Mouse (Mus musculus) gastrocnemius, postnatal 36 days (tissue): Measurements from ENCODE around the gene Utrn. TPM values are rescaled to one million over a fixed set of nuclear protein-coding genes. Genes with fewer than 3 reads are reported as not detected.
A peak's percentile ranks its signal among the peaks of the same experiment; 100 is the strongest.

ENCODE experiments used
- DNase-seq, 2 experiments: peaks; one replicate each; pipeline ENCODE4 v3.0.0; 2022
- intact Hi-C: fragments of 180-260 bp; cut with DNase I; formaldehyde crosslinking; loops from one replicate; pipeline ENCODE4 v1.15.1; 2025
- long read RNA-seq, 2 experiments: library from polyadenylated mRNA; stranded (forward); transcript quantifications; one replicate each; pipeline ENCODE4 v2.0.0; 2021
- total RNA-seq, 2 experiments: library from RNA; stranded (reverse); gene quantifications; 2 replicates each; pipeline ENCODE4 v1.2.3; 2021

The Utrn gene
- 10 to 100 TPM; 21.8 to 21.9 TPM for total RNA-seq
- long read RNA-seq, experiment 1, partial matches to known transcripts = 0 of 2 reads
- long read RNA-seq, experiment 1, other reads (novel, unspliced or antisense) = 2 of 2 reads
- long read RNA-seq, experiment 2, partial matches to known transcripts = 1 of 5 reads
- long read RNA-seq, experiment 2, other reads (novel, unspliced or antisense) = 4 of 5 reads

GRCm38 (mm10) chr10:12869029-12869671 is at the start of gene Utrn:
TSS of gene Utrn (minus strand) at chr10:12869365.
- DNase-seq = peak; percentile 81 to 86
- intact Hi-C loops = loop anchor here (2.0 to 10.0 kb wide), 4 partner anchors 54 to 184 kb away; no protein-coding TSS in a partner anchor

- intact Hi-C loops = no loop called here
Observed at GRCm38 (mm10) chr10:12917626-12918025, 48.5 kb upstream of the Utrn start.

DNA sequence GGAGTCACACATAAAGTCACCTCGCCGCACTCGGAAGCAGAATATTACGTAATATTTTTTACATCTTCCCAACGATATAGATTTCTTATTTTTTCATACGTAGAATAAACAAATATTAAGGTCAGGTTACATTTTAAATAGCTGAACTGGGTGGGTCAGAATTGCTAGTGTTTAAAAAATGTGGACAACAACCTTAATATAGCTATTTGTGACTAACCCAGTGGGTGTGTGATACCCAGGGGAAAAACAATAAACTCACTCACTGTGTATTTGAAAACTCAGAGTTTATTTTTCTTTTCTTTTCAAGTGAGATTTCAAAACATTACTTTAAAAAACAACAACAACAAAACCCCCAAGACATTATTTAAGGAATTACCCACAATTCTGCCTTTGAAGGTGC is 47.2 kb upstream of the Utrn start:
- intact Hi-C loops = no loop called here
- no peak for DNase-seq

More at GRCm38 (mm10) chr10:12917626-12918025, 48.5 kb upstream of the Utrn start:
- DNase-seq = no peak

DNA sequence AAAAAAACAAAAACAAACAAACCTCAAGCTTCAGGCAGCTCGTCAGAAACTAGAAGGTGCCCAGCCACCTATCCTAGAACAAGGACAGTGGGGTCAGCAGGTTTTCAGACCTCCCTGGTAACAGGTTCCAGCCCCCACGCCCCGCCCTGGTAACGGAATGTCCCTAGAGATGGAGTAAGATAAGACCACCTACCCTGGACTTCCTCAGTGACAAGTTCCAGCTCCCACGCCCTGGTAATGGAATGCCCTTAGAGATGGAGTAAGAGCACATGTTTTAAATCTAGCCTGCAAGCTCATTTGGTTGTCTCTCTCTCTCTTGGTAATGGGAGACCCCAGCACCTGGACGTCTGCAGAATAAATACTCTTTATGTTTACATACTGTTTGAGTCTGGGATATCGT is 46.7 kb upstream of the Utrn start:
- DNase-seq = no peak
- intact Hi-C loops = no loop called here

GRCm38 (mm10) chr10:12914203-12914602 is 45.0 kb upstream of the Utrn start:
- intact Hi-C loops = no loop called here
- DNase-seq = no peak

GRCm38 (mm10) chr10:12911981-12912530 is 42.9 kb upstream of the Utrn start:
- DNase-seq = no peak
- intact Hi-C loops = no loop called here

- no peak for DNase-seq
- intact Hi-C loops = no loop called here
Observed at GRCm38 (mm10) chr10:12911451-12911850, 42.3 kb upstream of the Utrn start.

DNA sequence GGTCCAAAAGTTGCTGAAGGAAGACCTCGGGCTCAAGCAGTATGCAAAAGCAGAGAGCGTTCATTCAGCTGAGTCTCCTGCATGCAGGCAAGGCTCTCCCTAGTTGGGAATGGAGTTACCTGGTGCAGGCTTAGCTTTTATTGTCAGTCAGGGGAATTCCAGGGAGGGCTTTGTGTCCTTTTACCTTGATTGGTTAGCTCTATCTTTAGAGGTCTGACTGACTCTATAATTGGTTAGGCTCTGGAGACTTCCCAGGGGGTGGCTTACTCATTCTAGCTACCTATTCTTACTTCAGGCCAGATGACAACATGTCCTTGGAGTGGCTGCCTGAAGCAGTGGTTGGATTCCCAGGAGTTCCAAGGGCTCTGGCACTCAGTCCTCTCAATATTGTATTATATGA is 40.7 kb upstream of the Utrn start:
- DNase-seq = no peak
- intact Hi-C loops = no loop called here

GRCm38 (mm10) chr10:12909179-12909578 is 40.0 kb upstream of the Utrn start:
- intact Hi-C loops = no loop called here

GRCm38 (mm10) chr10:12904140-12904528 is 35.0 kb upstream of the Utrn start:
- DNase-seq = no peak
- intact Hi-C loops = no loop called here

More at GRCm38 (mm10) chr10:12909179-12909578, 40.0 kb upstream of the Utrn start:
- DNase-seq = no peak

DNA sequence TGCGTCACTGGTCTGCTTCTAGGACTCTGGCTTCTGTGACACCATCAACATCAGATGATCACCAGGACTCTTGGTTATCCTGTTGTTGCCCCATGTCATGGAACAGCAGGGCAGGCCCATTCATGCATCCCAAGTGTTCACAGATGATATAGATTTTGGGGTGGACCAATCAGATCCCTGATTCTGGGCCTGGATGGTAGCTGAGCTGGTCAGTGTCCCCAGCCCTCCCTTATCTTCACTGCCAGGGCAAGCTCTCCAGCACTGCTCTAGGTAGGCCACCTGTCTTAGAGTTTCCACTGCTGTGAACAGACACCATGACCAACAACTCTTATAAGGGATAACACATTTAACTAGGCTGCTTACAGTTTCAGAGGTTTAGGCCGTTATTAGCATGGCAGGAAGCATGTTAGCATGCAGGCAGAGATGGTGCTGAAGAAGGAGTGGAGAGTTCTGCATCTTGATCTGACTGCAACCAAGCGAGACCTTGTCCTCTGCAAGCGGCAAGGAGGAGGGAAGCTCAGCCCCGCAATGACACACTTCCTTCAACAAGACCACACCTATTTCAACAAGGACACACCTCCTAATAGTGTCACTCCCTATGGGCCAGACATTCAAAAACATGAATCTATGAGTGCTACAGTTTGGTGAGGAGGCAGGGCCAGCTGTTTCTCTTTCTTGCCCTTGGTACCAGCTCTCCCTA is 34.4 kb upstream of the Utrn start:
- intact Hi-C loops = no loop called here
- no peak for DNase-seq

GRCm38 (mm10) chr10:12899901-12900300 is 30.7 kb upstream of the Utrn start:
- no peak for DNase-seq
- intact Hi-C loops = no loop called here

GRCm38 (mm10) chr10:12893339-12893738 is 24.2 kb upstream of the Utrn start:
- no peak for DNase-seq
- intact Hi-C loops = no loop called here

DNA sequence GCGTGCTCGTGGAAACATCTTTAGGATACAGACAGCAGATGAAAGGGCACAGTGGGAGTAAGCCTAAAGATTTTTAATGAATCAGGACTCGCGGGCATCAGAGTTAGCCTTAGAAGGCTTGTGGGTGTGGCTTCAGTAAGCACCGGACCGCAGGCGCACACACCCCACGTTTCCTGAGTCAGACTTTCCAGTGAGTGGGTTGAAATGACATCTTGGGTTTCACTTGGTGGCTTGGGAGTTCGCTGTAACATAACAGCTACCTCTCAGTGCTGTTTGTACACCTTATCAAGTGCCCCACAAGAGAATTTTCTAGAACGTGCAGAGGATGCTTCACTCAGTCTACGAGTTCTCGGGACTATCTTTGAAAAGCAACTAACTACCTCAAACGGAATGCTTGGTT is 19.2 kb upstream of the Utrn start:
- intact Hi-C loops = no loop called here

GRCm38 (mm10) chr10:12887792-12888191 is 18.6 kb upstream of the Utrn start:
- DNase-seq = no peak
- intact Hi-C loops = no loop called here

More for the DNA sequence above, 19.2 kb upstream of the Utrn start:
- DNase-seq = no peak

DNA sequence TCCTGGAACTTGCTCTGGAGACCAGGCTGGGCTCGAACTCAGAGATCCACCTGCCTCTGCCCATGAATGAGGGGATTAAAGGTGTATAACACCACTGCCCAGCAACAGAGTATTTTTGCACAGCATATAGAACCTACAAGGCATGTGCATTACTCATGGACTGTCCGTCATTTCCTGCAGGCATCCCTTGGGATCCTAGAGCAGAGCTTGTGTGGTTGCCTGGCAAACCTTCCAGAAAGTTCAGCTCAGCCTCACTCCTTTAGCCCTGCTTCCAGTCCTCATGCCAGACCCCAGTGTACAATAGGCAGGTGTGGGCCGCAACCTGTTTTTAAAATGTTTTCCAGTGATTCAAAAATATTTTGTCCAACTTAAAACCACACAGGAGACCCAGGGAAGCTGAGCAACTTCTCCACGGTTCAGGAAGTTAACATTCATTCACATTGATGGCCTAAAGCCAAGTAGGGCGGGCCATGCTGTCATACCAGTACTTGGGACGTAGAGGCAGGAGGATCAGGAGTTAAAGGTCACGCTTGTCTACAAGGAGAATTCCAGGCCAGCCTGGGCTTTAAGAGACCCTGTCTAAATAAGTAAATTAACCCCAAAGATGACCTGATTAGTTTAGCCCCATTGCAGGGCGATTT is 15.3 kb upstream of the Utrn start:
- intact Hi-C loops = no loop called here
- no peak for DNase-seq

DNA sequence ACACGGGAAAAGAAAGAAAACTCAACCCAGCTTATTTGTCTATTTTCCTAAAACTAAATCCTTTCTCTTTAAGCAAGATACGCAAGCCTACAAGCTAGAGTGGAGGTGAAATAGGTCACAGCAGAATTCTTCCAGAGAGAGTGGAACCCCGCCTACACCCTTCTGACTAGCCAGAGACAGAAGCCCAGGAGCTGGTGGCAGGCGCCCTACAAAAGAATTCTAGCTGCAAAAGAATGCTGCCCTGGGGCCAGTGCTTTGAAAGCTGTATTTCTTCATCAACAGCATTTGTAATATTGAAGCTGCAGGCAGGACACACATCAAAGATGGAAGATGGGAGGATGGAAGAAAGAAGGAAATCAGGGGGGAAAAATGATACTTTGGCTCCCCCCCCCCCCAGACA is 12.7 kb upstream of the Utrn start:
- no peak for DNase-seq
- intact Hi-C loops = no loop called here

GRCm38 (mm10) chr10:12879313-12879695 is 10.1 kb upstream of the Utrn start:
- intact Hi-C loops = no loop called here
- no peak for DNase-seq

DNA sequence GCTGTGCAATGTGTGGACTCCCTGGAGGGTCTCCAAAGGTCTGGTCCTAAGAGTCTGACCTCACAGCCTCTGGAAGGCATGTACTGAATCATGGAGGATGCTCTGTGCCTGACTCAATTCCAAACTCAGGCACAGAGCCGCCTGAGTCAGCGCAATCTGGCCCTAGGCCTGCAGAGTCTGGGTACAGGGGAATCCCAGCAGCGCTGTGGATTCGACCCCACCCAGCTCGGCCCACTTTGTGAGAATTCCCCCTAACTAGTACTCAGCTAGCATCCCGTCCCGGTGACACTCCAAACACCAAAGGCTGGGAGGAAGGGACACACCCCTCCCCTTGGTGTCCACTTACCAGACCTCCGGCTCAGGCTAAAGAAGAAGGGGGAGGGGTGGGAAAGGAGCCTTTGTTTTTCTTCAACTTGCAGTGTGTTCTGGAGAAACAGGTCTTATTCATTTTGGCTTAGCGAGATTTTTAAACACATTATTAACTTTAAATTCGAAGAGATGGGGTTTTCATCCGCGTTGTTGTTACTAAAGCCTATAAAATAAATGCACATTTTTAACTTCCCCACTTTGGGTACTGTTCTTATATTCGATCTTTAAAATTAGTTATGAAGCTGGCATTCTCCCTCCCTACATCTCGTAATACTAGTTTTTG is 9.6 kb upstream of the Utrn start:
- intact Hi-C loops = no loop called here
- peak; percentile 55 to 61 for DNase-seq

DNA sequence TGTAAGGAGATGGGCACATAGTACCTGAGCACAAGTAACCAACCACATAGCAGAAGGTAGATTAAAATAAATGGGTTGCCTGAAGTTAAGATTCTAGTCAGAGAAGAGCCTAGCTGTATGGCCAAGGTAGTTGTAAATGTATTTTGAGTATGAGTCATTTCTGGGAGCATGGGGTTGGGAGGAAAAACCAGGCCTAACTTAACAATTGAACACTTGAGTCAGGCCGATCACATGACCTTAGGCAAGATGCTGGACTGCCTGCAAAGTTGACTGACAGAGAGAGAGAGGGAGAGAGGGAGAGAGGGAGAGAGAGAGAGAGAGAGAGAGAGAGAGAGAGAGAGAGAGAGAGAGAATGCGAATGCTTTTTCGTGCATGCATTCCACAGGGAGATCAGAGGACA is 7.3 kb upstream of the Utrn start:
- DNase-seq = no peak
- intact Hi-C loops = no loop called here

GRCm38 (mm10) chr10:12875410-12875809 is 6.2 kb upstream of the Utrn start:
- intact Hi-C loops = no loop called here
- no peak for DNase-seq
